Mouse (Mus musculus) heart, embryonic 15.5 days (tissue): Measurements from ENCODE around the gene Vipr1. TPM values are rescaled to one million over a fixed set of nuclear protein-coding genes. Genes with fewer than 3 reads are reported as not detected.

ENCODE experiments used
- ATAC-seq: fragments of 200-750 bp; cut with Nextera tagmentation; replicated peaks from 2 replicates; pipeline ENCODE4 v1.8.0; 2017; ENCODE audit warnings: low read depth, moderate TSS enrichment; ENCODE audit not compliant: insufficient number of reproducible peaks, insufficient read depth, low FRiP score
- H3K27ac ChIP-seq: fragments of 300-500 bp; sonication (generic); 2 replicates; pipeline ENCODE4 v1.5.1; 2015; ENCODE audit warnings: mild to moderate bottlenecking, inconsistent platforms
- H3K27me3 ChIP-seq: fragments of 300-500 bp; sonication (generic); 2 replicates; pipeline ENCODE4 v1.6.1; 2015; ENCODE audit warnings: inconsistent platforms
- H3K36me3 ChIP-seq: fragments of 300-500 bp; sonication (generic); 2 replicates; pipeline ENCODE4 v1.6.1; 2015; ENCODE audit warnings: mild to moderate bottlenecking, inconsistent platforms
- H3K4me1 ChIP-seq: fragments of 300-500 bp; sonication (generic); replicated peaks from 2 replicates; pipeline ENCODE4 v1.6.1; 2015; ENCODE audit warnings: inconsistent platforms
- H3K4me2 ChIP-seq: fragments of 300-500 bp; sonication (generic); 2 replicates; pipeline ENCODE4 v1.6.1; 2015; ENCODE audit warnings: inconsistent platforms, mild to moderate bottlenecking, moderate library complexity
- H3K4me3 ChIP-seq: fragments of 300-500 bp; sonication (generic); 2 replicates; pipeline ENCODE4 v1.5.1; 2015; ENCODE audit warnings: mild to moderate bottlenecking, inconsistent platforms
- H3K9ac ChIP-seq: fragments of 300-500 bp; sonication (generic); 2 replicates; pipeline ENCODE4 v1.6.1; 2015; ENCODE audit warnings: mild to moderate bottlenecking, inconsistent platforms
- H3K9me3 ChIP-seq: fragments of 300-500 bp; sonication (generic); replicated peaks from 2 replicates; pipeline ENCODE4 v1.6.1; 2016; ENCODE audit warnings: inconsistent platforms
- WGBS: fragments of 180-500 bp; shearing (Covaris S2); methylation state at CpG from one replicate; pipeline ENCODE4 v1.1.7; 2015; ENCODE audit warnings: mixed read lengths; 5-methylcytosine and 5-hydroxymethylcytosine counted together
- polyA plus RNA-seq: library from polyadenylated mRNA; unstranded; fragments of >200 nt; fragmentation: Nextera tagmentation; extraction: Ambion mirVana; gene quantifications from 2 replicates; pipeline ENCODE4 v1.2.1, GENCODE M21; 2015

Gene Vipr1
- polyA plus RNA-seq, 1 experiment from 2014 or later, result 0.33 TPM

DNA sequence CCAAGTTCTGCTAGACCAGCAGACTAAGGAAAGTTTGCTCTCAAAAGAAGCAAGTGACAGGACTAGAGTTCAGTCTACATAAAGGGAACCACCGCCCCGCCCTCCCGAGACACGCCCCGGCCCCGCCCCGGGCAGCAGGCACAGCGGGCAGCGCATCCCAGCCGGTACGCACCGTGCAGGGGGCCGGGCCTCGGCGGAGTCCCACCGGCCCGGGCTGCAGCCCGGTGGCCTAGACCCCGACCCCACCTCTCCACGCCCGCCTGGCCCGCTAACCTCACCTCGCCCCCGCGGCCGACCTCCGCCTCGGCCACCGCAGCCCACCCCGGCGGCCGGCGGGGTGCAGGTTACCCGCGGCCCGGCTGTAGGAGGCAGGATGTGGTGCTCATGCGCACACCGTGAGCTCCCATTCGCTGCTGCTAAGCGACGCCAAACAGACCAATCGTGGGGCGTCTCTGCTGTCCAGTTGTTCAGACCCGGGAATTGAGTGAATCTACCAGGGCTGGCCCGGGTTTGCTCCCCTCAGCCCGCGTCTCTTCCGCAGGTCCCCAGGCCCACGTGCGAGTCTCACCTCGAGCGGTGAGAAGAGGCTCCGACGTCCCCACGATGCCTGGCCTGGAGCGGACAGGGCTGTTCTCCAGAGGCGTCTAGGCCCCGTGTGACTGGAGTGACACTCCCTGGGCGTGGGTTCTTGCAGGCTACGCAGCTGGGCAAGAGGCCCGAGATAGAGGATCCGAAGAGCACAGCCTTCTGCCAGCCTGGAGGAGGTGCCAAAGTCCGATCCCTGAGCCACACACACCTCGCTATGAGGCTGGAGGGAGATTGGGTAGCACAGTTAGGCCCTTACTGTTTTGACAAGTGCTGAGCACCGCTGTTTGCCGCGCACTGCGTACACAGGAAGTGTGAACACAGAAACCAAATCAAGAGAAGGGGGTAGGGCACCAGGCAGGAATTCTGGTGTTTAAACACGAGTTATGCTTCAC lies 62.4 kb downstream of the Vipr1 start, which contains the start of gene Sec22c:
Gene Sec22c, minus strand, starts transcription at position 845 of the 980 bp plus-strand sequence.
- Histone ChIP-seq H3K9ac (peak within 1 kb of the TSS; percentile 70), H3K4me3 (peak within 1 kb of the TSS; percentile 70), H3K9me3 (no peaks in the 10 kb centered on the region), H3K4me2 (peak within 1 kb of the TSS; percentile 90), H3K36me3 (no peaks in the 10 kb centered on the region), H3K4me1 (peaks cover 23% of the 10 kb centered on the region), H3K27me3 (no peaks in the 10 kb centered on the region), H3K27ac (peak within 1 kb of the TSS; percentile 60)
- 1% methylated on average over 64 of the region's 69 CpGs for WGBS
- peak; percentile 97 for ATAC-seq

DNA sequence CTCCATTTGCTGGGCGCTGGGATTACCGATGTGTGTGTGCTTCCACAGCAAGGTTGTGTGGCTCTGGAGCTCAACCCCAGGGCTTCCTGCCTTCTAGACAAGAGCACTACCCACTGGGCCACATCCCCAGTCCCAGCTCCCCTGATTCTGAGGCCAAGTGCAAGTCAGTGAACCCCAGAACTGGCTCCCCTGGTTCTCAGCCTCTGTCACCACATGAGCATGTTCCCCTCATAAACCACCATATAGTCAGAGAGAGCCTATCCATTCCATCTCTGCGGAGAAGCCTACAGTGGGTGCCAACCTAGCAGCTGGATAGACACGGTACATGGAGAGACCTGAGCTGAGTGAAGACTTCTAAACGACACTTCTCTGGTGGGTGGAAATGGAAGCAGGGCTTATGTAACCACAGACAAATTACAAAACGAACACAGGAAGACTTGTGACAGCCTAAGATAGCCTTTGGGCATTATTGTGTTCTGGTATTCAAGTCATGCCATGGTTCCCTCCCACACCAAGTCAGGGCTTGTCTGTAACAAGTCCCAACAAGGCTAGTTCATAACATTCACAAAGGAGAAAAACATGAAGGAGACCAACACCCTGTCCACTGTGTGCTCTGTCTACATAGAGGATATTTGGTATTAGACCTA lies 63.6 kb downstream of the Vipr1 start:
- Histone ChIP-seq H3K4me1 (peaks cover 25% of the 10 kb centered on the region), H3K9me3 (no peaks in the 10 kb centered on the region), H3K27ac (no peak overlapping the region), H3K36me3 (no peaks in the 10 kb centered on the region), H3K4me2 (no peak overlapping the region), H3K27me3 (no peaks in the 10 kb centered on the region), H3K9ac (no peak overlapping the region), H3K4me3 (no peak overlapping the region)
- 72% methylated on average over 6 of the region's 6 CpGs for WGBS
- ATAC-seq, result no peak

DNA sequence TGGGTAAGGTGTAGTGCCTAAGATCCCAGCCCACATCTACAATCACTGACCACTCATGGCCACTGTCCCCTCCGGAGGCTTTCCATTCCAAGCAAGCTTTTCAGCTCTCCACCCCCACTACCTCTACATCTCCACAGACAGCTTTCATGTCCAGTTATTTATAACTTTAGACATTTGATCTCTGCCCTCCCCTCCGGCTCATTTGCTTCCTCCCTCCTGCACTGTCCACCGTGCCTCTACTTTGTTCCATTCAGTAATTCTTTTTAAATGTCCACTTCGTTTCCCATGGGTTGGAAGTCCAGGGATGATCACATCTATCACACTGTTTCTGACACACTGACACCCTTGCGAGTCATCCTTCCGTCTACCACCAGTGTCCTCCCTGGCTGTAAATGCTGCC lies 65.3 kb downstream of the Vipr1 start:
- no peaks in the 10 kb centered on the region for H3K27me3 ChIP-seq
- H3K27ac ChIP-seq, result no peak overlapping the region
- no peak overlapping the region for H3K9ac ChIP-seq
- H3K4me1 ChIP-seq, result peaks cover 36% of the 10 kb centered on the region
- no peak overlapping the region for H3K4me3 ChIP-seq
- WGBS, result 47% methylated on average over 6 of the region's 6 CpGs
- no peak for ATAC-seq
- no peak overlapping the region for H3K4me2 ChIP-seq
- peaks cover 5% of the 10 kb centered on the region for H3K36me3 ChIP-seq
- H3K9me3 ChIP-seq, result no peaks in the 10 kb centered on the region

DNA sequence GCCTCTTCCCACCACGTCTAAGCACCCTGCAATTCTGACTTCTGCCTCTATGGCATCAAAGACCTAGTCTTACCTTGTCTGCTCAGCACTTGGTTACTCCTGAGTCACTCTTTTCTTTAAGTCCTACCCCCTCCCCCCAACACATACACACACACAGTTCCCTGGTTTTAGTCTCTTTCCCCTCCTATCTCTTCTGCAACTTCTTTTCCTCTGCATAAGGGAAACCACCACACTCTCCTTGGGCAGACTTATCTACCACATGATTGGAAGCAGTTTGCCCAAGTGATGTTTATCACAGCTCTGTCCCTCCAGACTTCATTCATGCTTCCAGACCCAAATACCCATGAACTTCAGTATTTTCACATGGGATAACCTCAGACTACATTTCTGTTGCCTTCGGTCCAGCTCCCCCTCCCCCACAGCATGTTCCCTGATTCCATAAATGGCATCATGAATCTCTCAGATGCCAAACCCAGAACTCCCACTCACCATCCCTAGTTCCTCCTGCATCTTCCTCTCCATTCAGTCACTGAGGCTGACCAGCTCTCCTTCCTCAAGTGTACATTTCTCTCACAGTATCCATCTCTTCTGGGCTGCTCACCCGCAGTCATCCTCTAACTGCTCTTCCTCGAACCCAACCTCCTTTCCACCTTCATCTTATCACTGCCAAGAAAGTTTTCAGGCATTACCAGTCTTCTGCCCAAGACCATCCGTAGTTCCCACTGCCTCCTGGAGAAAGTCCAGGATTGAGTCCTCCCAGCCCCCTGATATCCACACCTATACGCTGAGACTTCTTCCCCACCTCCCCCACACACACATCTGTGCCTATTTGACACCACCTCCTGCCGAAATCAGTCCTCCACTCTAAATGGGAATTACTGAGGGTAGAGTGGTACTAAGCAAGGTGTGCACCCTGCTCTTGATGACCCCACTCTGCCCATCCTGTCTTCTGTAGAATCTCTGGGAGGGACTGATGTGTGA lies 66.3 kb downstream of the Vipr1 start:
- no peak overlapping the region for H3K27ac ChIP-seq
- H3K4me1 ChIP-seq, result peaks cover 36% of the 10 kb centered on the region
- no peak overlapping the region for H3K9ac ChIP-seq
- no peaks in the 10 kb centered on the region for H3K27me3 ChIP-seq
- H3K4me3 ChIP-seq, result no peak overlapping the region
- 64% methylated on average over 7 of the region's 7 CpGs for WGBS
- no peak overlapping the region for H3K4me2 ChIP-seq
- peaks cover 13% of the 10 kb centered on the region for H3K36me3 ChIP-seq
- ATAC-seq, result no peak
- no peaks in the 10 kb centered on the region for H3K9me3 ChIP-seq

DNA sequence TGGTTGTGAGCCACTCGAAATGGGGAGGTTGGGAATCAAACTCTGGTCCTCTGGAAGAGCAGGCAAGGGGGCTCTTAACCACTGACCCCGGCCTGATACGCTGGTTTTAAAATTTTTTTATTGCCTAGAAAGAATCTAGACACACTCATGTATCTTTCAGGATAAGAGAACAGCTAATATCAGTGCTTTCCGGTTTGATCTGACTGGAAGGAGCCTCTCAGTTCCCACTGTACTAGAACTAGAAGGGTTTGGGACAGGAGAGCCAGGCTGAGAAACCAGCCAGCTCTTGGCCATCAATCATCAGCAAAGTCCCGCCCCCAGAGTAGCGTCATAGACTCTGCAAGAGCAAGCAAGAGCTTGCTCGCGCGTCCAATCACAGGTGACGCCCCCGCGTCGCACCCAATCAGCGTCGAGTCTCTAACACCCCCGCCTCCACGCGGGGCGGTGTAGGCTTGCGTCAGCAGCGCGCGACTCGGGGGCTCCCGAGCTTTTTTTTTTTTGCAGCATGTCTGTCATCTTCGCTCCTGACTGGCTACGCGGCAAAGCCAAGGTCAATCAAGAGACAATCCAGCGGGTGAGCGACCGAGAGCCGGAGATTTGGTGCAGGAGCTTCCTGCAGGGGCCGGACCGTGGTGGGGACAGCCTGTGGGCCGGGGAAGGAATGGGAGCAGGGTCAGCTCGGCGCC lies 67.5 kb downstream of the Vipr1 start, which contains the start of gene Ss18l2:
Gene Ss18l2, plus strand, starts transcription at position 432 of the 686 bp plus-strand sequence.
- Histone ChIP-seq H3K27me3 (no peaks in the 10 kb centered on the region), H3K4me2 (peak within 1 kb of the TSS; percentile 63), H3K9me3 (no peaks in the 10 kb centered on the region), H3K4me1 (peaks cover 29% of the 10 kb centered on the region), H3K4me3 (peak within 1 kb of the TSS; percentile 82), H3K9ac (peak within 1 kb of the TSS; percentile 83), H3K36me3 (peaks cover 13% of the 10 kb centered on the region), H3K27ac (peak within 1 kb of the TSS; percentile 97)
- WGBS, result 4% methylated on average over 37 of the region's 37 CpGs
- peak; percentile 100 for ATAC-seq

DNA sequence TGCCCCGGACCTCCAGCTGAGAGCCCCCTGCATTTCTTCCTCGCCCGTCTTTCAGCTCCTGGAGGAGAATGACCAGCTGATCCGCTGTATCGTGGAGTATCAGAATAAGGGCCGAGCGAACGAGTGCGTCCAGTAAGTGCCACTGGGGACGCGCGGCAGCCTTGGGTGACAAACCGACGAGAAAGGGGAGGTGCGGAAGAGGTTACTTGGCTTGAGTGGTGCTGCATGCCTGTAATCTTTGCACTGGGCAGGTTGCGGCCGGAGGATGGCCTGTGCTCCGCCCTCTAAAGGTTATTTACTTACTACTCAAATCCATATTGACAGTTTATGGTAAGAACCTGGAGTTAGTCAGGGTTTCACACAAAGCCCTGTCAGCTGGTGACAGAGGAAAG lies 68.1 kb downstream of the Vipr1 start:
- H3K36me3 ChIP-seq, result peaks cover 13% of the 10 kb centered on the region
- peak; percentile 15; the same call in 1 of the 2 replicates for ATAC-seq
- H3K27me3 ChIP-seq, result no peaks in the 10 kb centered on the region
- H3K4me3 ChIP-seq, result peak overlapping the region; percentile 82
- peak overlapping the region; percentile 97 for H3K27ac ChIP-seq
- H3K4me2 ChIP-seq, result peak overlapping the region; percentile 63
- H3K4me1 ChIP-seq, result peaks cover 23% of the 10 kb centered on the region
- no peaks in the 10 kb centered on the region for H3K9me3 ChIP-seq
- peak overlapping the region; percentile 83 for H3K9ac ChIP-seq
- 0% methylated on average over 18 of the region's 18 CpGs for WGBS

DNA sequence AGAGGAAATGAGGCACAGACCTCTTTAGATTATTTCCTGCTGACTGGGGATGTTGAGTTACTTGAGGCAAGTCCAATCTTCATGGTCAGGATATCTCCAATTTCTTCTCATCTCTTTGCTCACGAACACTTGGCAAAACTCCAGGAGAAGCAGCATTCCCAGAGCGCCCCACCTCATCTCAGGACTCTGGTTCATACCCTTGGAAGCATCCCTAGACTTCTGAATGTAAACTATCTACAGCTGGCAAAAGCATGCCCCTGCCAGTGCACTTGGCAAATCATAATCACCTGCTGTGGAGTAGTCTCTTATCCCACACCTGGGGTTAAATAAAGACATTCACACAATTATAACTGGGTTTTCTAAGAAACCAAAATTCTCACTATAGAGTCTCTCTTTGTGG lies 74.5 kb downstream of the Vipr1 start:
- H3K4me1 ChIP-seq, result peaks cover 20% of the 10 kb centered on the region
- 70% methylated on average over 2 of the region's 2 CpGs for WGBS
- no peak overlapping the region for H3K9ac ChIP-seq
- H3K27ac ChIP-seq, result no peak overlapping the region
- peaks cover 20% of the 10 kb centered on the region for H3K36me3 ChIP-seq
- no peaks in the 10 kb centered on the region; the same call in 1 of the 2 replicates for H3K9me3 ChIP-seq
- H3K27me3 ChIP-seq, result no peaks in the 10 kb centered on the region
- H3K4me2 ChIP-seq, result no peak overlapping the region
- no peak overlapping the region for H3K4me3 ChIP-seq
- no peak for ATAC-seq

DNA sequence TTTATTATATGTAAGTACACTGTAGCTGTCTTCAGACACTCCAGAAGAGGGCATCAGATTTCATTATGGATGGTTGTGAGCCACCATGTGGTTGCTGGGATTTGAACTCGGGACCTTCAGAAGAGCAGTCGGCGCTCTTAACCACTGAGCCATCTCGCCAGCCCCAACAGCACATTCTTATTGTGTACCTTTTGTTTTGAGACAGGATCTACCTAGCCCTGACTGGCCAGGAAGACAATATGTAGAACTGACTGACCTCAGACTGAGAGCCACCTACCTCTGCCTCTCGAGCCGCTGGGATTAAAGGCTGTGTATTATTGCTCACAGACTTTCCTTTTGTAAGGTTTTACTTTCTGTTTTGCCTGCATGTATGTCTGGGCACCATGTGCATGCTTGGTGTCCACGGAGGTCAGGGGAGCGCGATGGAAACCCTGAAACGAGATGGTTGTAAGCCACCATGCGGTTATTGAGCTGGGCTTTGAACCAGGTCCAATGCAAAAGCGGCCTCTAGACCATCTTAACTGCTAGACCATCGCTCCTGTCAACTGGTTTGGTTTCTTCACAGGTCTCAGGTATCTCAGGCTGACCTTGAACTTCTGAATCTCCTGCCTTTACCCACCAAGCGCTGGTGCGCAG lies 75.7 kb downstream of the Vipr1 start:
- no peaks in the 10 kb centered on the region; the same call in 1 of the 2 replicates for H3K9me3 ChIP-seq
- no peaks in the 10 kb centered on the region for H3K27me3 ChIP-seq
- H3K27ac ChIP-seq, result peak overlapping the region; percentile 98
- no peak for ATAC-seq
- peak overlapping the region; percentile 71 for H3K4me2 ChIP-seq
- WGBS, result 71% methylated on average over 15 of the region's 15 CpGs
- peak overlapping the region; percentile 95 for H3K4me3 ChIP-seq
- H3K9ac ChIP-seq, result peak overlapping the region; percentile 57
- H3K4me1 ChIP-seq, result peaks cover 17% of the 10 kb centered on the region
- H3K36me3 ChIP-seq, result peaks cover 11% of the 10 kb centered on the region

DNA sequence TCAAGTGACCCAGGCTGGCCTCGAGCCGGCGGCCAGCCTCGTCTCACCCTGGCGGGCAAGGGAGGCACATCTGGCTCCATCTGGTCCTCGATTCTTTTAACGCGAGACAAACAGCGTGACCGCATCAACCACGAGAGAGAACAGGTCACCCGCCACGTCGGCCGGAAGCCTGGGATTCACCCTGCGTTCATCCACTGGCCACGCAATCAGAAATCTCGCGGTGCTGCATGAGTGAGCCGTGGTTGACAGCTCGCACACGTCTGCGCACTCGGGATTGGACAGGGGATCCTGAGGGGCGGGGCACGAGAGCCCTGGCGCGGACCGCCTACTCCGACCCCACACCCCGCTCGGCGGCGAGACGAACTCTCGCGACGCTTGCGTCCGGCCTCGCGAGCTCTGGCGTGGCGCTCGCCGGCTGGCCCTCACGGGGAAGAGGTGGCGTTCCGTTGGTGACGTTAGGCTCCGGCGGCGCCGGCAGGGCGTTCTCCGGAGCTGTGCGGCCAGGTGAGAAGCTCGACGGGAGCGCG lies 76.3 kb downstream of the Vipr1 start, which contains the start of gene Nktr:
Gene Nktr, plus strand, starts transcription at position 378 of the 527 bp plus-strand sequence.
- H3K36me3 ChIP-seq, result peaks cover 7% of the 10 kb centered on the region; the same call in 1 of the 2 replicates
- peak within 1 kb of the TSS; percentile 98 for H3K9ac ChIP-seq
- peak within 1 kb of the TSS; percentile 95 for H3K4me3 ChIP-seq
- no peaks in the 10 kb centered on the region; the same call in 1 of the 2 replicates for H3K9me3 ChIP-seq
- WGBS, result under 1% methylated on average over 57 of the region's 61 CpGs
- H3K4me1 ChIP-seq, result peaks cover 17% of the 10 kb centered on the region
- H3K27me3 ChIP-seq, result no peaks in the 10 kb centered on the region
- H3K4me2 ChIP-seq, result peak within 1 kb of the TSS; percentile 75
- ATAC-seq, result peak; percentile 99
- H3K27ac ChIP-seq, result peak within 1 kb of the TSS; percentile 98
